Mouse (Mus musculus) embryo, embryonic 9.5 days (tissue): ENCODE measurements around the gene Arhgap33.
"Not testable (repeated sequence)": the region's sequence is repeated elsewhere in the genome, so short reads cannot be mapped to it uniquely, and the experiment has no call there.

Experiments used
- DNase-seq: peaks from one replicate; pipeline ENCODE4 v3.0.0-alpha.2; 2017; ENCODE audit errors: extremely low spot score

Arhgap33 gene

DNA sequence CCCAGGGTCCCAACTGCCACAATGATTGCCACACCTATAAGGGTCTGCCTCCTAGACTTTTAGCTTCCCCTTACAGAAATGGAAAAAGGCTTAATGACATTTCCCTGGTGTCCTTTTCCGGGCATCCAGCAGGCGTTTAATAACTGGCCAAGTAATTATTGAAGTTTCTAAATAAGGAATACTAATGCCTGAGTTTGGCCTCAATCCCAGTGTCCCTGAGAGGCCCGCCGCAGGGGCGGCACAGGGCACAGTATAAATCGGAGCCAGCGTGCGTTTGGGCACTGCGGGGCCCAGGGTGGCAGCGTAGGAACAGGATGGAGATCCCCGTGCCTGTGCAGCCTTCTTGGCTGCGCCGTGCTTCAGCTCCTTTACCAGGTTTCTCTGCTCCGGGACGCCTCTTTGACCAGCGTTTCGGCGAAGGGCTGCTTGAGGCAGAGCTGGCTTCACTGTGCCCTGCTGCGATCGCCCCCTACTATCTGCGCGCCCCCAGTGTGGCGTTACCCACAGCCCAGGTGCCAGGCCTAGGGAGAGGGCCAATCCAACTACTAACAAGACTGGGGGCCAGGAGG lies 18.2 kb upstream of the Arhgap33 start:
- no peak for DNase-seq

DNA sequence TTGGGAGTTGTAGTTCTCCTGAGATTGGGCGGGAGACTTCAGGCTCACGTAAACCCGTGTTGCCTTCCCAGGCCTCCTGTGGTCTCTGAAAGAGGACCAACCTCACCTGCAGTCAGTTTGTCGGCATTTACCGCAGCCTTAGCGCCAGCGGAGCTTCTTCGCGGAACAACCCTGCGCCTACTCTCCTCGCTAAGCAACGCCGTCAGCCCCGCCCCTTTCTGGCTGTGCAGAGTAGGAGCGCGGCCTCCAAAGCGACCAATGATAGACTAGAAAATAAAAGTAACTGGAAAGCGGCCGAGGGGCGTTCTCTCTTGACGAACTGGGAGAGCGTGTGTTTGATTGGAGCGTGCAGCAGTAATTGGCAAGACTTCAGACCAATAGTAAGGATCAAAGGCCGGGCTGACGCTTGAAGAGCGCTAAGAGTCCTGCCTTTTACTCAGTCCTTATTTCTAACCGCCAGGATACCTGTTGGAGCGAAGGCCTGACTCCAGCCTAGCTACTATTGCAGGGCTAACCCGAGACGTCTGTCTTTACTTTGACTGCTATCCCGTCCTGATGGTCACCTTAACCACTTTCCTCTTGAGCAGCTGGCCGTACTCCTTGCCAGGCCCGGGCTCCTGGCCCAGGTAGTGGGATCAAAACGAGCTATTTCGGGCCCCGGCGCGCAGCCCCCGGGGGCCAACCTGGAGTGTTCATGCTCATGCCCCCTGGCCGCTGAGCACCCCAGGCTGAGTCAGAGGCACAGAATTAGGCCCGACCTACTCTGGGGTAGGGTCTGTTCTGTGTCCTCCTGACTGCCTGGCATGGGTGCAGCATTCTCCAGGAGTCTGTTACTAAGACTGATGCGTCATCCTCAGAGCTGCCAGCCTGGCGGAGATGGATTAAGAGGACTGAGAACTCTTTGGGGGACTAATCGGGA lies 17.5 kb upstream of the Arhgap33 start, which contains the start of the genes Hspb6 and Proser3:
Gene Hspb6, plus strand, starts transcription at position 77 of the 919 bp plus-strand sequence.
Gene Proser3, minus strand, starts transcription at position 198 of the 919 bp plus-strand sequence.
- DNase-seq: peak; percentile 95

DNA sequence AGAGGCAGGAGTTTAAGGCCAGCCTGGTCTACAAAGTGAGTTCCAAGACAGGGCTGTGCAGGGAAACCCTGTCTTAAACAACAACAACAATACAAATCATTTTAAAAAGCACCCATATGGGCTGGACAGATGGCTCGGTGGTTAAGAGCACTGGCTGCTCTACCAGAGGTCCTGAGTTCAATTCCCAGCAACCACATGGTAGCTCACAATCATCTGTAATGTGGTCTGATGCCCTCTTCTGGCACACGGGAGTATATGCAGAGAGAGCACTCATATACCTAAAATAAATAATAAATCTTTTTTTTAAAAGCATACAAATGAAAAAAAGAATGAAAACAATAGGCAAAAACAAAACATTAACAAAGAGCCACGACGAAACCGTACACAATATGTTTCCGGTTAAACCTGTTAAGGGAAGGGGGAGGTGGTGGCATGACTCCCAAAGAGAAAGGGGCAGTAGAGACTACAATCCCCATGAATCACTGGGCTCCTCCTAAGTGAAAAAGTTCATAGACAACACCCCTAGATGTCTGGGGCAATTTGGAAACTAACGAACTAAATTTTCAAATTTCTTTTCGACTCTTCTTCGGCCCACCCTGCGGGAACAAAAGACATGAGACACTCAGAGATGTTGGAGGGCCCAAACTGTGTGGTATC lies 16.7 kb upstream of the Arhgap33 start:
- DNase-seq: no peak

DNA sequence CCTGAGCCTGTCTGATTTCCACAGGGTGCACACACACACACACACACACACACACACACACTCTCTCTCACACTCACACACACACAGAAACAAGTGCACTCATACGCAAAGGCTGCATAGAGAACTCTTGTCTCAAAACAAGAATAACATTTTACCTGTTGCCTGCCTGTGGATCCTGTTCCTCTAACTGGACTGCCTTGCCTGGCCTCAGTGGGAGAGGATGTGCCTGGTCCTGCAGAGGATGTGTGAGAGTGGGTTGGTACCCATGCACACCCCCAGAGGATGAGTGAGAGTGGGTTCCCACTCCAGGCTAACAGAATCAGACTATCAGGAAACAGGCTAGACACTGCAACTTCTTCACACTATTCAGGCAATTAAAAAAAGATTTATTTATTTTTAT lies 15.7 kb upstream of the Arhgap33 start:
- no peak for DNase-seq

DNA sequence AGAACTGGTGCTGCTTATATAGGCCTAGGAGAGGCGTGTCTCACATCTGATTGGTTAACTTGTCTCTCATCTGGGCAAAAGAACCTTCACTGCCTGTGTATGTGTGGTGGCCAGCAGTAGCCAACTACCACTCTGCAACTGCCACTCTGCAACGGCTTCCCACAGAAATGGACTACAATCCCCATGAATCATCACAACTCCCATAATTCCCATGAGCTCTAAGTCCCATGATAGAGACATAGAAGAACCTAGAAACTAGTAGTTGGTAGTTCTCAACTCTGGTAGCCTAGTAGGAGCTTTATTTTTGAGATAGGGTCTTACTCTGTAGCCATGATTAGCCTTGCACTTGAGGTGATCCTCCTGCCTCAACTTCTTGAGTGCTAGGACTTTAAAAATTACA lies 15.0 kb upstream of the Arhgap33 start:
- no peak for DNase-seq

DNA sequence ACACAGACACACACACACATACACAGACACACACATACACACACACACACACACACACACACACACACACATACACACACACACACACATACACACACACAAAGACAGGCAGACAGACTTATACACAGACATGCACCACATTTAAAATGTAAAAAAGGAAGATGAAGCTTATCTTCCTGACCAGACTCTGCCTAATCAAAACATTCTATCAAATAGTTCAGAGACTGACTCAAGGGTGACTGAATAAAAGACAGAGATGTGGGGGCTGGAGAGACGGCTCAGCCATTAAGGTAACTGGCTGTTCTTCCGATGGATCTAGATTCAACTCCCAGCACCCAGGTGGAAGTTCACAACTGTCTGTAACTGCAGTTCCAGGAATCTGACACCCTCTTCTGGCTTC lies 9.5 kb upstream of the Arhgap33 start:
- no peak for DNase-seq

DNA sequence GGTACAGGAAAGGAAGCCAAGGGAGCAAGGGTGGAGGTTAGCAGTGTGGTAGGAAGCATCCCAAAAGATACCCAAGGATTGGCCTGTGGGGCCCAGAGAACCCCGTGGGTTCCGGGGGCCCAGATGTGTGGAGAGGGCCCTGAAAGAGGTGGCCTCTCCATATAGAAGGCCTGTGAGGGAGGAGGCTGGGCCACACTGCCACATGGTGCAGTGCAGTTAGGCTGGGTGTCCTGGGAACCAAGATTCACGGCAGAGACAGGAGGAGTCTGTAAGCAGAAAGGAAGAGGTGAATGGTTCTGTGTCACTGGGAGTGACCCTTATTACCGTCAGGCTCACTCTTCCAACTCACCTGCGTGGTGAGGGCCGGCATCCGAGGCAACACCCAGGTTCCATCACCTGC lies 5.7 kb upstream of the Arhgap33 start:
- DNase-seq: no peak

DNA sequence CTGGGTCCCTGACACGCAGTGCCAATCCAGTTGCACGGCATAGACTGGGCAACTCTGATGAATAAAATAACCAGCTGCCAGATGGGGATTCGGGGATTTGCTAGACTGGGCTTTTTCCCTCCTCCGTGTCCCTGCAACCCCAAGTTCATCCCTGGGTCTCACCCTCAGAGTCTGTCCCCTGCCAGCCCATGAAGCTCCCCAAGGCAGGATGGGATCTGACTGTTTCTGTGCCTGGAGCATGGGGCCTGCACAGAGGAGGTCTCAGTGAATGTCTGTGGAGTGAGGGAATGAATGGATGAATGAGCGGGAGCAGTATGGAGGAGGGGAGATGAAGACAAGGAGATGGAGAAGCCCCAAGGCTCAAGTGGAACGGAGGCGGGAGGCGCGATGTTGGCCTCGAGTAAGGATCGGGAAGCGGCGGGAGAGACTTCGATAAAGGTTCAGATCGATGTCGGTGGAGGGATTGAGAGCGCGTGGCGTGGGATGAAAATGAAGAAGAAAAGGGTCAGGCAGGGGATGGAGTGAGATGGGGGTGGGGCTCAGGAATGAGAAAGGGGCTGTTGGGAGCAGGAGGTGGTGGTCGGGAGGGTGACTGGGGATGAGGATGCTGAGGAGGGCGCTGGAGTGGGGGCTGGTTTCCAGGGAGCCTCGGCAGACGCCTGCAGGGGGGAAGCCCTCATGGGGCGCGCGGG lies 773 bp downstream of the Arhgap33 start:
- no peak for DNase-seq

DNA sequence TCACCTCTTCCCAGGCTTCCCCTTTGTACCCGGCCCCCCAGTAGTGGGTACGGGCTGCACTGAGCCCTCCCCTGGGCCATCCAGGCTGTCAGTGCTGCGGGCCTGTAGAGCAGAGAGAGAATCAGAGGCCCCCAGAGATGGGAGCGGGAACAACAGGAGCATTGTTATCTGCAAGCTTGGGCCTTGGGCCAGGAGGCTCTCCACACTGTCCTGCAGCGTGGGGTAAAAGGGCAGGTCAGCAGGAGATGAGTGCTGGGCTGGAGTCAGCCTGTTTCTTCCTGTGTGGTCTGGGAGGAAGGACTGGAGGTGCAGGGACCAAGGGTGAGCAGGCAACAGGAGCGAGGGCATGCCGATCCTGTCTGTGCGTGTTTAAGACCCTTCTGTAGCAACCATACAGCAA lies 1.9 kb downstream of the Arhgap33 start:
- DNase-seq: peak; percentile 51

DNA sequence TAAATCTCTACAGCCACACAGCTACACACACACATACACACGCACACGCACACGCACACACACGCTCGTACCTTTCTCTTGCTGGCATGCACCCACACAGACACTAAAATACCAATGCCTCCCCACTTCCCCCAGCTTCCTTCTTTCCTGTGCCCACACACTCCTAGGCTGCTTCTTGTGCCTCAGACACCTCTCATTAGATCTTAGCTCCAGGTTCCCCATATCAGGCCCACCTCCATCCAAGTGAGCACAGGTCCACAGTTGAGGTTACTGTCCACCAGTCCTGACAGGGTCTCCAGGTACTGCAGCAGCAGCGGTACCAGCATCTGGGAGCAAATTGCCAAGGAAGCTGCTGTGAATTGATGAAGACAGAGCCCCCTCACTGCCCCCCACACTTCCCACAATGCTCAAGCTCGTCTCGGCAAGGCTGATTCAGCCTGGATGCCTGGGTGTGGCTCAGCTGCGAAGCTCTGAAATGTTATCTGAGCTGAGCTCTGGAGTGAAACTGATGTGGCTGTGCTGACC lies 3.5 kb downstream of the Arhgap33 start:
- DNase-seq: no peak

DNA sequence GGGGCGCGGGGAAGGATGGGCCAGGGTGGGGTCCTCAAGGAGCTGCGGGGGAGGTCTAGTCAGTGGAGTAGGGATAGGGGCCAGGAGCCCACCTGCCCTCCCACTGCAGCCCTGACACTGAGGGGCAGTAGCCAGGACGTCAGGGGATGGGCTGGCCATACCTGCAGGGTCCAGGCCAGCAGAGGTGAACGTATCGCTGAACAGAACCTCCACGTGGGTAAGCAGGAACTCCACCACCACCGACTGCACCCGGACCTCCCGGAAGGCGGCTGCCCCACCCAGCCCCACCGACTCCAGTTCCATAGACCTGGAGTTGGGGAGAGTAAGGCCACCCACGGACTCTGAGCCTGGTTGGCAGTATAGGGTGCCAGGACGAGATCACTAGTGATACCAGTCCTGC lies 7.9 kb downstream of the Arhgap33 start:
- no peak for DNase-seq

DNA sequence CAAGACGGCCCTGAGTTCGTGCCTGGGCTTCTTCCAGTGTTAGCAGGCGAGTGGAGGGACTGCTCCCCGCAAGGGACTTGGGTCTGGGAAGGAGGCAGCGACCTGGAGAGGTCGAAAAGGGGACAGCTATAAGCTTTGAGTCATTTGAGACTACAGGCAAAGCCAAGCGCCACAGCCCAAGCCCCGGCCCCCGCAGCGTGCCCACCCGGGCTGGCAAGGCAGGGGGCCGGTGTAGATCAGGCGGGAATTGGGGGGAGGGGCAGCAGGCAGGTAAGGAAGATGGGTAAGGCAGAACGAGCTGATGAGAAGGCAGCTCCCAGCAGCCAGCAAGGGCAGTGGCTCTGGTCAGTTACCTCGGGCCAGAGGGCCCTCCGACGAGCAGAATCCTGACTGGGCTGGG lies 8.5 kb downstream of the Arhgap33 start:
- no peak for DNase-seq

DNA sequence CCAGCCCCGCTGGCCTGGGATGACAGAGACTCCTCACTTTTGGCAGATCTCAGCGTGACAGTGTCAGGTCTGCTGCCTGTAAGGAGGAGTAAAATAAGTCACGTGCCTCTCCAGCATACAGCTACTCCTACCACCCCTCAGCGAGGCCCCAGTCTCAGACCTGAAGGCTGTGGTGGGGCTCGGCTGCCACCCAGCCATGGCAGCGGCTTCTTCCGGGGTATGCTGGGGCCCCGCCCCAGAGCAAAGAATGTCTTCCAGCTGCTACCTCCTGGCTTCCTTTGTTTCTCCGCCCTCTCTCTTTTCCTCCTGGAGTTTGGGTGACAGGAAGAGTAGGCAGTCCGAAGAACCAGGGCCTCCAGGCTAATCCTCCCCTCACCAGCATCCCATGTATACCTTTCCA lies 8.9 kb downstream of the Arhgap33 start:
- peak; percentile 8 for DNase-seq

DNA sequence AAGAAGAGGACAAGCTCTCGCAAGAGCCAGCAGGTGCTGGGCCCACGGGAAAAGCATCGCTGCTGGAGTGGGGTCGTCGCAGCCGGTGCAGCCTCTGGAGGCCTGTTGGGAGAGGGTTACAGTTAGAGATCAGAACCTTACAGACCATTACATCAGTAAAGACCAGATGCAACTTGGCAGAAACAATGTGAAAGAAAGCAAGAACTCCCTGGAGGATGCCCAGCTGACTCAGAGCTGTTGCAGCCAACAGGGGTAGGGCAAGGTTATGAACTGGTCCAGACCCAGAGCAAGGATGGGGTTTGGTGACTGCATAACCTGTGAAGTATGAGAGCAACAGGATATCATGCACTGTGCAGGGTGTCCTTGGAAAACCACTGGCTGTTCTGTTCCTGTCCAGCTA lies 10.4 kb downstream of the Arhgap33 start:
- no peak for DNase-seq

DNA sequence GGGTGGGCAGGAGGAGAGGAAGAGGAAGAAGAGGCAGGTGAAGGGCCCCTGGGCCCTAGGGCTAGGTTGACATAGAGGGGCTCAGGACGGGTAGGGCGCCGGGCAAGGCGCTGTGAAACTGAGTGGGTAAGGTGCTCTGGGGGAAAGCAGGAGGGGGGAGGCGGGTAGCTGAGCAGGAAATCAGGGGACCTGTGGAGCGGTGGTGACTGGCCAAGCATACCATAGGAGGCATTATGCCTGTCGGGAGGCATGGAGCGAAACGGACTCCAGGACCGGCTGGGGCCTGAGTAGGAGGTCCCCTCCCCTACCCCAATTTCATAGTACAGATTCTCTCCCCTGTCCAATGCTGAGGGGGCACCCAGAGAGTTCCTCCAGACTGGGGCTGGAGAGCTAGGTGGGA lies 12.0 kb downstream of the Arhgap33 start:
- DNase-seq: no peak

DNA sequence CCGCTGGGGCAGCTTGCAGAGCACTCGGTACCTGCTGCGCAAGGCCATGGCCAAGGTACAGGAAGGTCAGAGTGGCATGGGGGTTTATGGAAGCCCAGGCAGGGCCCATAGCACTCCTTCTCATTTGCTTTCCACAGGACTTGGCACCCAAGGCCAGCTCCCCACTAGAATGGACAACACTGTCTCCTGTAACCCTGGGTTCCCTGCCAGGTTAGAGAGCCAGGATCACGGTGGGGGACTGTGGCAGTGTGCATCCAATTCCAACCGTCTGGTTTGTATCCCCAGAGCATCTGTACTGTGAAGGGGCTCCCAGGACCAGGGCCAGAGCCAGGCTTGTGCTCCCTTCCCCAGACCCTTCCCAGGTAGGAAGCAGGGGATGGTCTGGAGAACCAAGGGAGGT lies 14.0 kb downstream of the Arhgap33 start:
- no peak for DNase-seq

DNA sequence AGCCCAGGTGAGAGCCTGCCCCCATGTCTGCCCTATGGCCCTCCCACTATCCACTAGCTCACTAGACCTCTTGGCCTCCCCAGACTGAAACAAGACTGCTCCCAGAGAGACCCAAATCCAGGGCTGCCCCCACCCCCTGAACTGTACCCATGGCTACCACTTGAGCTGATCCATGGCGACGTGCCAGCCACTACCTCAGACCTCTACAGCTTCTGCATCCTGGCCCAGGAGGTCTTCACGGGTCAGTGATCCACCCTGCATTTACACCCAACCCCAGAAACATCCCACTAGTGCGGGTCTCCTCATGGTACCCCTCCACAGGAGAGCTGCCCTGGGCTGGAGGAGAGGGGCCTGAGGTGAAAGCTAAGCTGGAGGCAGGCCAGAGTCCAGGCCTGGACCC lies 14.5 kb downstream of the Arhgap33 start:
- DNase-seq: no peak

DNA sequence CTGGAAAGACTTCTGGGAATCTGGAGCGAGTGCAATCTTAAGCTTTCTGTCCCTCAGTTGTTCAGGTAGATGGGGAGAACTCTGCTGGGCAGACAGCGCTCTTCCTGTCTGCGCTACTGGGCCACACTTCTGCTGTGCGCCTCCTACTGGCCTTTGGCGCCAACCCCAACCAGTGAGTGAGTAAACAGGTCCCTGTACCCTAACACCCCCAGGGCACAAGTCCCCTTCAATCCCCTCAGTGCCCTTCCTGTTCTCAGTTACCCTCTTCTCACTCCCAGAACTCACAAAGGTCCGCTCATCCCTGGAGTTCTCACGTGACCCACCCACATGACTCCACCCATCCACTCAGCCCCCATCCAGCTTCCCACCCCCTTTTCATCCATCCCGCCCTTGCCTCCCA lies 16.5 kb downstream of the Arhgap33 start:
- no peak for DNase-seq

DNA sequence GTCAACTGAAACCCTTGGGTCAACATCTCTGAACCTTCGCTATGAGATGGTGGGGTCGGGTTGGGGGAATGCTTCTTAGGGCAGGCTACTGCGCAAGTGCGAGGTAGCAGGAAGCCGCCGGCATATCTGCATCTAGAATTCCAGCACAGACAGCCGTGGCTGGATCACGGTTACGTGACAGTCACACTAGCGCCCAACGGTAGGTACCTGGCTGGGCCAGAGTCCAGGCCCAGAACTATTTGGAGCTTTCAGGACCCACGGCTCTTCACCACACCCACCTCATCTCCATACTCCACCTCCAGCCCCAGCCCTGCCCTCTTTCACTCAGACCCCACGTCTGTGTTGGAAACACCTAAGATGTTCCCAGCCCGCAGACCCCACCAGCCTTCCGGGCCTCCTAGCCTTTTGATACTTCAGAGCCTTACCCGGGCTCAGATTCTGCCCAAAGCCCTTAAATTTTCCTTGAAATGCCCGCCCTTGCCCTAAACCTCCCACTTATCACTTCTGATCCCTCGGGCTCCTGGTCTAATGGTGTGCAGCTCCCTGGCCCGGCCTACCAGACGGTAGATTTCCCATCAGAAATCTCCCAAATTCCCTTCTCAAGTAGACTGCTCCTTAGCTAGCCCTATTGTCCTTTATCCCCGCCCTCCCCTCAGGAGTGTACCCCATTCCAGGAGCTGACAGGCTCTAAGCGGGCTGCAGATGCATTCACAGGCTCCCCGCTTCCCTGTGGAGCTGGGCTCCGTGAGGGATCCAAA lies 19.7 kb downstream of the Arhgap33 start:
- DNase-seq: no peak

DNA sequence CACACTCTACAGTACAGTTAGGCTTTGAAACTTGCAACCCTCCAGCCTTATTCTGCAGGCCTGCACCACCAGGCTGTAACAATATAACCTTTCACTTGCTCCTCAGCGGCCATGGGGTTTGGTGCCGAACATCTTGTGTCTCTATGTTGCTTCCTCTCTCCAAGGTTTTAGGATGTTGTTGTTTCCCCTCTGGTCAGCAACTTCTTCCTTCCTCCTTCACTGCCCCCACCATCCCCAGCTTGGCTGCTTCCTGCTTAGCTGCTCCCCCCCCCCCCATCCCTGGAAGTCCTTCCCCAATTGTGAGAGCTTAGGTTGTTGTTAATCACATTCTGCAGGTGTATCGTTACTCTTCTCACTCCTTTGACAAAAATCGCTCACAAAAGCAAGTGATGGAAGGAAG lies 26.8 kb downstream of the Arhgap33 start:
- DNase-seq: no peak

DNA sequence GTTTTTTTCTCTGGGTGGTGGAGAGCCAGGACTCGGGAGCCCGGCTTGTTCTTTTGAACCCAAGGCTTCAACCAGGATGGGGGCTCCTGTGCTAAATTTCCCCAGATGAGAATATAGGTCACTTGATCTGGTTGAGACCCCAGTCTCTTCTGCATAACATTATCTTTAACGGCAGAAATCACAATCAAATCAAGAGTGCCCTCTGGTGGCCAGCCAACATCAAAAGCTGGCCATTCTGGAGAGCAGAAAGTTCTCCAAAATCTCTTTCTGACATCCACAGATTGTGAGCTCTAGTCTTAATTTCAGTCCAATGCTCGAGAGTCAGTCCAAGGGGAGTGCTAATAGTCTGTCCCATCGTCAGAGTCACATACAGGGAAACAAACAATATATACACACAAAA lies 33.7 kb downstream of the Arhgap33 start:
- not testable (repeated sequence) for DNase-seq
